Mouse (Mus musculus) adrenal gland, postnatal 4 days (tissue): ENCODE measurements around the gene Relb. TPM values are rescaled to one million over a fixed set of nuclear protein-coding genes. Genes with fewer than 3 reads are reported as not detected.

Experiments
- DNase-seq, 2 experiments: peaks; one replicate each; pipeline ENCODE4 v3.0.0; 2021 to 2022; ENCODE audit warnings: low spot score in 2 of 2, mixed read lengths in 2 of 2
- total RNA-seq, 2 experiments: library from RNA; stranded (reverse); gene quantifications; 2 replicates each; pipeline ENCODE4 v1.2.3; 2021

Gene Relb
- total RNA-seq, 2 experiments from 2014 or later = 22.3 to 23.8 TPM

DNA sequence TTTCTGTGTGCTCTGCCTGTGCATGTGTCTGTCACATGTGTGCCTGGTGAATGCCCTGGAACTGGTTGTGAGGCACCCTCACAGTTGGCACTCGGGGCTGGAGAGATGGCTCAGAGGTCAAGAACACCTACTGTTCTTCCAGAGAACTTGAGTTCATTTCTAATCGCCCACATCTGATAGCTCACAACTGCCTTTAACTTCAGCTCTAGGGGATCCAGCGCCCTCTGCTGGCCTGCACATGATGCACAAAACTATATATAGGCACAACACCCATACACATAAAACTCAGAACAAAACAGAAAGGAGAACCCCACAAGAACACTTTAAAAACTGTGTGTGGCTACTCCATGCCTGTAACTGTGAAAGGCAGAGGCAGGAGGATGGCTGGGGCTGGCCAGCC, 40.0 kb downstream of the Relb start:
- no peak for DNase-seq

DNA sequence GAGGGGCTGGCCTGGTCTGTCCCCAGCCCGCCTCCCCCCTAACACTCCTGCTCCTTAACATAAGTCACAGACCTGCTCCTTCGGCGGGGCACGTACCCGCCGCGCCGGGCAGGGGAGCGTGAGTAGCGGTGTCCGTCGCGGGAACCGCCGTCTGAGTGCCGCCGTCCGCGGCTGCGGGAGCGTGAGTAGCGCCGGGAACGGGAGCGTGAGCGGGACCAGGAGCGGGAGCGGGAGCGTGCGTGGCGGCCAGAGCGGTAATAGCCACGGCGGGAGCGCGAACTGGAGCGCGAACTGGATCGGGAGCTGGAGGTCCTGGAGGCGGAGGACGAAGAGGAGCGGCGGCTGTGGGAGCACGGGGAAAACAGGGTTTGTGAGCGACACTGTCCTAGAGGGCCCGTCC, 43.0 kb downstream of the Relb start:
- DNase-seq = no peak

DNA sequence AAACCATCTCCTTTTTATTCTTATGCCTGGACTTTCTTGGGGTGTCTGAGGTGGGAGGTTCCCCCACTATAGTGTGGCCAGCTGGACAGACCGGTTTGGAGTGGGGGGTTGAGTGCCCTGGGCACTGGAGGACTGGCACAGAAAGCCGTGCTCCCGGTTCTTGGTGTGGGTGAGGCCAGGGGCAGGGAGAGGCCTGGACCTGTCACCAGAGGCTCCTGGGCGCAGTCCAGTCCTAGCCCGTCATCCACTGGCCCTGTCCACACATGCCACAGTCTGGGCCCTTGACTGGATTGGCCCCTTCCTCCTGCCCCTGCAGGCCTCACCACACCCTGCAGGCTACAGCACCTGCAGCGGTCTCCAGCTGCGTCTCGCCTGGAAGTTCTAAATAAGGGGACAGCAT, 48.6 kb downstream of the Relb start:
- DNase-seq = no peak

DNA sequence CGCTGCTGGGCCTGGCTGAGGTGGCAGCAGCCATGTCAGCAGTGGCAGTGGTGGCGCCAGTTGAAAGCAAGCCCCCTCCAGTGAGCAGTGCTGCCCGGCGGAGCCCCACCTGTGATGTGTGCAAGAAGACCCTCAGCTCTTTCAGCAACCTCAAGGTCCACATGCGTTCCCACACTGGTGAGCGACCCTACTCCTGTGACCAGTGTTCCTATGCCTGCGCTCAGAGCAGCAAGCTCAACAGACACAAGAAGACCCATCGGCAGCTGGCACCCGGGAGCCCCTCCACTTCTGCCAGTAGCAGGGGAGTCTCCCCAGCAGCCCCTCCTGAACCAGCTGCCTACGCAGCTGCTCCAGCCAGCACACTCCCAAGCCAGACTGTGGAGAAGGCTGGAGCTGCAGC, 49.5 kb downstream of the Relb start:
- no peak for DNase-seq

DNA sequence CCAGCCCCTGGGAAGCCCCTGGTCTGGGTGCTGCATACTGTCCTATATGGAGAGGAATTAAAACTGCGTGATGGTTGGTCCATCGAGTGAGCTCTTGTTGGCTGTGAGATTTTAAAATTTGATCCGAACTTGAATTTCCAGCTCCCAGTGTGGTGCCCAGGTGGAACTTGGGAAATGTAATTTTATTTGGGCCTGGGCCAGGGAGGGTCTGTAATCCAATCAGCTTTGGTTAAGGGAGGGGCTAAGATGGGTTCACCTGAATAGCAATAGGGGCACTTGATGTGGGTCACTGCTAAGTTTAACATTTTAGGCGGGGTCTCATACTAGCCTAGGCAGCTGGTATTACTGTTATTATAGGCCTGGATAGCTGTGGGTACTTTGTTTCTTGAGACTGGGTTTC, 50.8 kb downstream of the Relb start:
- DNase-seq = no peak

DNA sequence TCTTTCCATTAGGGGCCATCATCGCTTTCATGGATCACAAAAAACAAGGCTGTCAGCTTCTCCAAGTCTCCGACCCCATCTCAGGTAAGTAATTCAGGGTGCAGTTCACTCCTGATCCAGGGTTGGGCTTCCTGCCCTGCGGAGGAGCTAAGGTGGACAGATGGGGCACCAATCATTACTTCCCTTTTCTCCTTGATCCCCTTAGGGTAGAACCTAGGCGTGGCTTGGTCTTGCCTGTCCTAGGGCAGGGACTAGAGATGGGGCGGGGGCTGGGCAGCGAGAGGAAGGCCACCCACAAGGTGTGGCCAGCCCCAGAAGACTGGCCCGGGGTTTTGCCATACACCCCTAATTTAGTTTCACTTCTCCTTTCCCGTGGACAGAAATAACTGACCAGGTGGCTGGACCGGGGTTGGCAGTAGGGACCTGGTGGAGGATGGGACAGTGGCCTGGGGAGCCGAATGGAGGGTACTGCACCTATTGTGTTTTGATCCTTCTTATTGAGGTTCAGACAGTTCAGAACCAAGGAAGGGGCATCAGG, 51.3 kb downstream of the Relb start:
- DNase-seq = no peak

DNA sequence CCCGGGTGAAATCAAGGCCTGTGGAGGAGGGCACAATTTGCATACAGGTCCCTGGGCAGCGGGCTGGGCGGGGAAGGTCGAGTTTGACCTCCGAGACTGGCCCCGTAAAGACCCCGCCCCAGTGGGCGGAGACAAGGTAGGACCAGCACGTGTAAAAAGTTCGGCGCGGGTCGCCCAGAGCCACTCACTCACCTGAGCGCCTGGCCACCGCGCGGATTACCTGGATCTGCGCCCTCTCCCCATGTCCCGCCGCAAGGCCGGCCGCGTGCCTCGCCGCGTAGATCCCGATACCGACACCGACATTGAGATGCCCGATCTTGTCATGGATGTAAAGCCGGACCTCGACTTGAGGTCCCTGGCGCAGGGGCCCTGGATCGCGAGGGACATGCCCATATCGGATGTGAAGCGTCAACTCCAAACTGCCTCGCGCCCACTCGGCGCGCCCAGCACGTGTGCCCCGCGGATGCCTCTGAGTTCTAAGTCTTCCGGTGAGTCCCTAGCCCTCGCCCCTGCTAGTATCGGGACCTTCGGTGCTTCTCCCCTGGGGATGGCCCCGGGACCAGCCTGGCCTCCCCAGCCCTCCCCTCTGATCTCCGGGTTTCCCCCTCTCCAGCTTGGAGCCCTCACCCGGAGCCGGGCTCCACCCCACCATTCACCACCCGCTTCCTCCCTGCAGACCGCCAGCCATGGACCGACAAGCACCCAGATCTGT, 51.9 kb downstream of the Relb start, which contains the start of the genes Zfp296 and Gemin7:
TSS of gene Zfp296 (plus strand) at position 147 of the 712 bp plus-strand sequence.
TSS of gene Gemin7 (minus strand) at position 455 of the 712 bp plus-strand sequence.
- DNase-seq = no peak

DNA sequence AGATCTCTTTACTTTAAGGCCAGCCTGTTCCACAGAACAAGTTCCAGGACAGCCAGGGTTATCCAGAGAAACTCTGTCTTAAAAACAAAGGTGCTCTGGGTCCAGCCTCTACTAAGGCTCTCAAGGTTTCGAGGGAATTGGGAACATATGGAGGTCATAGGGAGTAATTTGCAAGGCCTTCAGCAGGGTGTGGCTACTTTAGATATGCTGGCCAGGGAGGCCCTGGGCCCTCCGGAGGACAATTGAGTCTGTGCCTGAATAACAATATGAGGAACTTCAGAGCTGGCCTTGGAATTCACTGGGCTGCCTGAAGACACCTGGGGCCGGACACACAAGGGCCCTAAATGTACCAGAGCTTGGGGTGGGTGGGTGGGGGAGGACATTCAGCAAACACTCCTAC, 53.7 kb downstream of the Relb start:
- DNase-seq = no peak

DNA sequence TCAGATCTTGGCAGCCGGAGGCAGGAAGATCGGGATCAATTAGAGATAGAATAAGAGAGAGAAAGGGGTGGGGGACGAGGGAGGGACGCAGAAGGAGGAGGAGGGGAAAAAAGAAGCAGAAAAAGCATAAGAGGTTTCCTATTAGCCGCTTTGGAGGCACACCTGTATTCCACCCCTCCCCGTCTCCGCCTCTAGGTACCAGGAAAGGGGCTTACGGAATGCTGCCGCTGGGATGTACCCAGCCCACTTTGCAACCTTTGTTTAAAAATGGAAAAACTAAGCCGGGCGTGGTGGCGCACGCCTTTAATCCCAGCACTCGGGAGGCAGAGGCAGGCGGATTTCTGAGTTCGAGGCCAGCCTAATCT, 55.5 kb downstream of the Relb start:
- DNase-seq = no peak

DNA sequence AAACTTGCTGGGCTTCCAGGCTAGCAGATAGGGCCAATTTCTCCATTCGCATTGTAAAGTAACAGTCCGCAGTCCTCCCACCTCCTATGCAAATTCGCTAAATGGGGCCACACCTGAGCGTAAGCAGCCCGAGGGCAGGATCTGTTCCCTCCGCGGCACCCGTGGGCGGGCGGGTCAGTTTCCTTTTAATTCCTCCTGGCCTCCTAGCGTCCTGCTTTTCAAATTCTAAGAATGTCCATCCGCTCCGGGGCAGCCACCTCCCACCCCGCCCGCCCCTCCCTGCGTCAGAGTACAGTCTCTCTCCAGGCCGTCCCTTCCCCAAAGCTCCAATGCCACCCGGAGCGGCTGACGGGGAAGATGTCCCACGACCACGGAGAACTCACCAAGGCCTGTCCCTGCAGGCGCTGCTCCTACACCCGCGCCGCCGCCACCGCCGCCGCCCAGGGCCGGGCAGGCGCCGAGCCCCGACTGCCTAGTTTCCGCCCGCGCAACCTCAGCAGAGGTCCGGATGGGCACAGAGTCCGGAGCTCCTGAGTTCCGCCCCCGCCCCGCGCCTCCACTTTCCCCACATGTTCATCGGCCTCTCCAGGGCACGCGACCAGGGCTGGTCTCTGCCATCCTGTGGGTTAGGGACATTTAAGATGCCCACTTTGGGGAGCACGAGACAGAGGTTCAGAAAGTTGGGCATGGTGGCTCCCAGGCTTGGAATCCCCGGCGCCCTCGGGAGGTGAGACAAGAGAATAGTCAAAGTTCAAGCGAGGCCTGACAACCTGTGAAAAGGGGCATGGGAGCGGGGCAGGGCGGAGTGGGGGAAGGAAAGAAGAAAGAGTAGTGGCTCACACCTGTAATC, 56.1 kb downstream of the Relb start:
- DNase-seq = peak; percentile 75 to 80

DNA sequence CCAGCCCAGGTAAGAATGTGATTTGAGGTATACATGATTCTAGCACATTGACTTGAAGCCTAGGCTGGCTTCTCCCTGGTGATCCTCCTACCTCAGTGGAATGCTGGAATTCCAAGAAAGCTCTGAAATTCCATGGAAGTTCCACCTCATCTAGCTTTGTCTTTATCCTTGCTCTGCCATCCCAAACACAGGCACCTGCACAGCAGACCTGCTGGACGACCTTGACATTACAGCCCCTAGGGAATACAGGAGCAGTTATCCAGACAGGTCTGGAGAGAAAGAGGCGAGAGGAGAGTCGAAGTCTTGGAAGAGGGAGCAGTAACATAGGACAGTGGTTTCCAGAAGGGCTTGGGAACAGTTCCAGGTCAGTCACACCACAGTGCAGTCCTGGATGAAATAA, 59.6 kb downstream of the Relb start:
- no peak for DNase-seq

DNA sequence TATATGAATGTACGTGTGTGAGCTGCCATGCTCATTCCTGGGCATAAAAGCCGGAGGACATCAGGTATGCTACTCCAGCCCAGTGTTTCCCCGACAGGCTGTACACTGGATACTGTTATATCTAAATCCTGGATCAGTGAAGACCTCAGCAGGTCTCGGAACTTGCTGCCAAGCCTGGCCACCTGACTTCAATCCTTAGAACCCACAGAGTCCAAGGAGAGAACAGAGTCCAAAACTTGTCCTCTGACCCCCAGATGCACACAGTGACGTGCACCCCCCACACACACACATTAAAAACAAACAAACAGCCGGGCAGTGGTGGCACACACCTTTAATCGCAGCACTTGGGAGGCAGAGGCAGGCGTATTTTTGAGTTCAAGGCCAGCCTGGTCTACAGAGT, 61.8 kb downstream of the Relb start:
- no peak for DNase-seq

DNA sequence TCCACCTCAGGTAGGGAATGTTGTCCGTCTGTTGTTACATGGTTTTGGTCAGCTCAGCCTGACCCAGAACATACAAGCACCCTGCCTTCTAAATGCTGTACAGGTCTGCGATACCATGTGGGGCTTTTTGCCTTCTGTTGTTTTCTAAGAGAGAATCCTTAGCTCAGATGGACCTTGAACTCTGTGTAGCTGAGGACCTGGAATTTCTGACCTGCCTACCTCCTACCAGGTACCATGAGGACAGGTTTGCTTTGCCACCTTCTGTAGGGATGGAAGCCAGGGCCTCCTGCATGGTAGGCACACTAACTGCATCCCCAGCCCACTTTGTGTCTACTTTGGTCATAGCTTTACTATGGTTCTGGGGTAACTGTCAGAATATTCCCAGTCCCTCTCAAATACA, 63.4 kb downstream of the Relb start:
- DNase-seq = no peak

DNA sequence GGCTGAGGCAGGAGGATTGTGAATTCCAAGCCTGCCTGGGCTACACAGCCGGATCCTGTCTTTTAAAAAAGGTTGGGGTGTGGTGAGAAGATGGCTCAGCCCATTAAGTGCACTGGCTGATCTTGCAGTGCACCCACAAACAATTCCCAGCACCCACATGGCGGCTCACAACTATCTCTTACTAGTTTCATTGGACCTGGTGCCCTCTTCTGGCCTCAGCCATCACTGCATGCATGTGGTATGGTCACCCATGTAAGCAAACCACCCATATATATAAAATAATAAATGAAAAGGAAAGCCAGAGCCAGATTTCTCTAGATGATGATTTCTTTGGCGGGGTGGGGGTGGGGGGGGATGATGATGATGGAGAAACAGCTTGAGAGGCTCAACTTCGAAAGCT, 64.8 kb downstream of the Relb start:
- no peak for DNase-seq

DNA sequence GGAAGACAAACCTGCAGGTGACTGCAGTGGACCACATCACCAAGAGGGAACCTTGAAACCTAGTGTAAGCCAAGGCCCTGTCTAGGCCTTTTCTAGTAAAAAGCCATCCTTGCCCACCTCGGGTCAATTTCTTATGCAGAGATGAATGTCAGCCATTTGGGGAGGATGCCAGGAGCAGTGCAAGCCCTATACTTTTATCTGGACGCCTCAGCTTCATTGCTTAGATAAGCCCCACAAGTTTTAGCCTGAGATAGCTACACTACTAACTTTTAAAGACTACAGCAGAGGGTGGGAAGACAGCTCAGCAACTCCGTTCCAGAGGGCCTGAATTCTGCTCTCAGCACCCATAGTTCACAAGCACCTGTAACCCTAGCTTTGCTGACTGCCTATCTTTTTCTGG, 65.4 kb downstream of the Relb start:
- DNase-seq = no peak

DNA sequence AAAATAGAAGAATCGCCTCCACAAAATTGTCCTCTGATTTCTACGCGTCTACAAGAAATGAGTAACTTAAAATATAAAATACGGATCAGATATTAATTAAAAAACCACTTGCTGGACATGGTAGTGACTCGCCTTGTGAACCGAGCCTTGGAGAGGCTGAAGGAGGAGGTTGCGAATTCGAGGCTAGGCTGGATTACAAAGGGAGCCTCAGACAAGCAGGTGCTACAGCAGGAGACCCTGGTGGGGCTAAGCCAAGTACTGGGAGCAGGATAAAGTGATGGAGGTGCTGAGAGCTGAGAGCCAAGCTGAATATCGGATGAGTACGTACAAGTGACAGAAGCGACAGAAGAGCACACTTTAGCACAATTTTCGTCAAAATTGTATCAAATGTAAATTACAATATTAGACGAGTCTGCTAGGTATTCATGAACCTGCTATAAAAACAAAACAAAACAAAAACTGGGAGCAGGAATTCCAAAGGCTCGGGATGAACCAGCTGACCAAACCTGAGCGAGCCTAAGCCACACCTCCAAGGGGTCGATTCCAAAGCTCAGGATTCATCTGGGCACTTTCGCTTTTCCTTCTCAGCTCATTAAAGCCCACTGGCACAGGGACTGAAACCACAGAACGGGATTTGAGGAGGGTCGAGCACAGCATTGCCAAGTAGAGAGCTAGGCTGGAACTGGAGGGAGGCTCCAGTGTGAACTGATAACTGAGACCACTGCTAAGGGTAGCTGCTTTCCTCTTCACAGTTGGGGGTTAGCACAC, 66.4 kb downstream of the Relb start, which contains the start of gene Ppp1r37:
TSS of gene Ppp1r37 (minus strand) at position 434 of the 768 bp plus-strand sequence.
- DNase-seq = no peak

DNA sequence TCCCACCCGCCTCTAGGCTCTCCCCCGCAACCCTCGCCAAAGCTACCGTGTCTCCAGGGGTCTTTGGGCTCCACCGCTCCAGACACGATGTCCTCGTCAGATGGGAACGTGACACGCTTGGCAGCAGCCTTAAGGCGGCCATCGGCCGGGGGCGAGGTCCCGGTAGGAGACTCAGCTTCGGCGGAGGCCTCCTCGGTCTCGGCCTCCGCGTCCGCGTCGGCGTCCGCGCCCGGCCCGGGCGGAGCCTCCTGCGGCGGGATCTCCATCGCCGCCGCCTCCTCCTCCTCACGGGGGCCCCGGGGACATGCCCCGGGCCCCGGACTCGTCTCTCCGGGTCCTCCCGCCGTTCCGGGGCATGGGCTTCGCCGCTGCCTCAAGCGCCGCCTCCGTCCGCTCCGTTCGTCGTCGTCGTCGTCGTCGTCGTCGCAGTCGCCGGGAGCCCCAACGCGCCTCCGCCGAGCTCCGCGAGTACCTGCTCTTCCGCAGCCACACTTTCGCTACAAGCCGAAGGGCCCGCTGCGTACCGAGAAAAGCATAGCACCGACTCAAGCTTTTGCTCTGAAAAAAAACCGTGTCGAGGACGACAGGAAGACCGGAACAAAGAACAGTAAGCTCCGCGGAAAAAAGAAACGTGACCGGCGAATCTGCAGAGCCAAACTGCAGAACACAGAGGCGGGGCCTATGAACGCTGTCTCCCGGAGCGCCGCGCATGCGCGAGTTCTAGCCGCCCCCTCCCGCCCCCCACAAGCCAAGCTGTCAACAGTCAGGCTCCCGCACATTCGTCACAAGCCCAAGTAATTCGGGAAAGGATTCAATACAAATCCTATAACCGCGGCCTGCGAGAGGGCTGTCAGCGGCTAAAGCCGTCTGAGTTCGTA, 67.2 kb downstream of the Relb start:
- peak; percentile 85 for DNase-seq

DNA sequence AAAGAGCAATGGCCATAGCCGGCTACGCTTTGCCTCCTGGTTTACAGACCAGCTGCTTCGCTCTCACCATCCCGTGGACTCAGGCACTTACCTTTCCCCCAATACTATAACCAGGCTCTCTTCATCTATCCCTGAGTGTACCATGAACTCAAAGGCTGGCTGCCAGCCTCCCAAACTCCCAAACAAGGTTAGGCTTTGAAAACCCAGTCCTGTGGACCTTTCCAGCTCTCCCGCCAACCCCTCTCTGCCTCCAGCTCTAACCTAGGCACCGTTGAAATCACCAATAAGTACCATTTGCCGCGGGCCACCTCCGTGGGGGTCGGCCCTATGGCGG, 67.8 kb downstream of the Relb start:
- no peak for DNase-seq

DNA sequence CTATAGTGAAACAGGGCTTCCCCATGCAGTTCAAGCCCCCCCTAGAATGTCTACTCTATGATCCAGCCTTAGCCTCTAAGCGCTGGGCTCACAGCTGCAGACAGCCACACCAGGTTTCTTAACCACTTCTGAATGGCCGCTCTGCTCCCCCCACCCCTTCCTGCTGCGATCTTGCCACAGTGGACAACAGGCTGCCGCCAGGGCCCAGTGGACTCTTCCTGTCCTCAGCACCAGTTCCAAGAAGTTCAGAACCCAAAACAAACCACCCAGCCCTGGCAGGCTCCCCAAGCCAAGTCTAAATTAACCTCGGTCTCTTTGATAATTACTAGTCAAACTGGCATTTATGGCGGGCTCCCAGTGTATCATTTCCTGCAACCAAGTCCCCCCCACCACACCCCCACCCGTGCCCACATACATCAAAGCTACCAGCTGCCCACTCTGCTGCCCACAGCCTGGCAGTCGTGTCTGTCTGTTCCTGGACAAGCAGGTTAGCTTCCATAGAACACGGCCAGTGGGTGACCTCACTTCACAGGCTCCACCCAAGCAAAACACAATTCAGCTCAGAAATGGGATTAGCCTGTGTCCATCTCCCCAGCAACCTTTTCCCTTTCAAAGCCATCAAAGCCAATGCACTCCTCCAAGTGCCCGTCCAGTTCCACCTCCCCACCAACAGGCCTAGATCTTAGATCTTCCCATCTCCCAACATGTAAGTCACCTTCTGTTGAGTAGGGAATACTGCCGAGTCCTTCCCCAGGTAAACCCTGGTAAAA, 68.6 kb downstream of the Relb start:
- no peak for DNase-seq

DNA sequence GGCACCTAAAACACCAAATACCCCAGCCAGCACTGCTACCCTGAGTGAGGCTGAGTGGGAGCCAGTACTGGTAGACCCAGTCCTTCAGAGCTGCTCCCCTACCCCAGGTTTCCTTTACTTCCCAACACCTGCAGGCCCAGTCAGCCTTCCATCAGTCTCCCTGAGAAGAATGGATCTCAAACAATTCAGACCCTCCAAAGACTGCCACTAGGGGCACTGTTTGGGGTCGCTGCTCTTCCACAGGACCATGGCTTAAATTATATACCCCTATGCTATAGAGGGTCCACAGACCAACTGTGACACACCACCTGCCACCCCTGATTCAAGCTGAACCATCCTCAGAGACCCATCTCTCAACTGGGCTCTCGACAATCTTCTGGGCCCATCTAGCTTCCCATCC, 70.3 kb downstream of the Relb start:
- DNase-seq = no peak
